Mouse (Mus musculus) hindbrain, embryonic 11.5 days (tissue): ENCODE measurements around the gene Tmem40. TPM values are rescaled to one million over a fixed set of nuclear protein-coding genes. Genes with fewer than 3 reads are reported as not detected.

Experiments
- ATAC-seq: fragments of 200-750 bp; cut with Nextera tagmentation; 2 replicates; pipeline ENCODE4 v1.8.0; 2017; ENCODE audit warnings: mild to moderate bottlenecking, moderate TSS enrichment, moderate library complexity; ENCODE audit not compliant: low FRiP score
- DNase-seq: peaks from one replicate; pipeline ENCODE4 v3.0.0-alpha.2; 2015; ENCODE audit warnings: low spot score
- H3K27ac ChIP-seq: fragments of 300-500 bp; sonication (generic); 2 replicates; pipeline ENCODE4 v1.5.1; 2014; ENCODE audit warnings: mild to moderate bottlenecking, low read depth, low read length
- H3K27me3 ChIP-seq: fragments of 300-500 bp; sonication (generic); 2 replicates; pipeline ENCODE4 v1.6.1; 2014; ENCODE audit warnings: mild to moderate bottlenecking, low read length, moderate library complexity, mixed read lengths; ENCODE audit not compliant: control insufficient read depth, insufficient read depth
- H3K36me3 ChIP-seq: fragments of 300-500 bp; sonication (generic); 2 replicates; pipeline ENCODE4 v1.6.1; 2014; ENCODE audit warnings: mild to moderate bottlenecking, low read length, moderate library complexity, mixed read lengths; ENCODE audit not compliant: control insufficient read depth, insufficient read depth
- H3K4me1 ChIP-seq: fragments of 300-500 bp; sonication (generic); replicated peaks from 2 replicates; pipeline ENCODE4 v1.6.1; 2014; ENCODE audit warnings: low read length, mixed read lengths; ENCODE audit not compliant: control insufficient read depth, insufficient read depth
- H3K4me2 ChIP-seq: fragments of 300-500 bp; sonication (generic); replicated peaks from 2 replicates; pipeline ENCODE4 v1.6.1; 2014; ENCODE audit warnings: mild to moderate bottlenecking, low read depth, low read length
- H3K4me3 ChIP-seq: fragments of 300-500 bp; sonication (generic); 2 replicates; pipeline ENCODE4 v1.5.1; 2014; ENCODE audit warnings: low read depth, low read length
- H3K9ac ChIP-seq: fragments of 300-500 bp; sonication (generic); 2 replicates; pipeline ENCODE4 v1.6.1; 2014; ENCODE audit warnings: low read depth, low read length
- H3K9me3 ChIP-seq: fragments of 300-500 bp; sonication (generic); 2 replicates; pipeline ENCODE4 v1.6.1; 2016; ENCODE audit warnings: low read length; ENCODE audit not compliant: control insufficient read depth
- WGBS: fragments of 180-500 bp; shearing (Covaris S2); extraction: QIAGEN DNeasy Blood & Tissue Kit; methylation state at CpG from one replicate; pipeline ENCODE4 v1.1.7; 2014; 5-methylcytosine and 5-hydroxymethylcytosine counted together
- polyA plus RNA-seq: library from polyadenylated mRNA; unstranded; fragments of >200 nt; fragmentation: Nextera tagmentation; extraction: Ambion mirVana; gene quantifications from 2 replicates; pipeline ENCODE4 v1.2.1, GENCODE M21; 2014

The Tmem40 gene
- polyA plus RNA-seq, 1 experiment from 2014 or later, result 1.9 TPM

DNA sequence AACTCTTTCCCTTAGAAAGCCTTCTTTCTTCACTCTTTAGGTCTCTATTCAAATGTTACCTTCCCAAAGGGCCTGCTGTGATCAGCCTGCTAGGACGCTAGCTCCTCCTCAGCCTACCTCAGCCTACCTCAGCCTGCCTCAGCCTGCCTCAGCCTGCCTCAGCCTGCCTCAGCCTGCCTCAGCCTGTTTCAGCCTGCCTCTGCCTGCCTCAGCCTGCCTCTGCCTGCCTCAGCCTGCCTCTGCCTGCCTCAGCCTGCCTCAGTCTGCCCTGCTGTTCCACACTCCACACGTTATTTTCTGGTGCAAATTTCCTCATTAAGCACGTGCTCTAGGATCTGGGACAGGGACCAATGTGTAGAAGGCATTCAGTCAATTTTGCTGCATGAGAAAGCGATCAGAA, 2.1 kb downstream of the Tmem40 start:
- H3K27me3 ChIP-seq, result no peaks in the 10 kb centered on the region
- no peak overlapping the region for H3K27ac ChIP-seq
- H3K4me2 ChIP-seq, result no peak overlapping the region
- 89% methylated on average over 4 of the region's 4 CpGs for WGBS
- no peaks in the 10 kb centered on the region for H3K36me3 ChIP-seq
- DNase-seq (no peak), ATAC-seq (no peak)
- peaks cover 9% of the 10 kb centered on the region; the same call in 1 of the 2 replicates for H3K4me1 ChIP-seq
- no peak overlapping the region for H3K9ac ChIP-seq
- H3K4me3 ChIP-seq, result no peak overlapping the region
- no peaks in the 10 kb centered on the region for H3K9me3 ChIP-seq

DNA sequence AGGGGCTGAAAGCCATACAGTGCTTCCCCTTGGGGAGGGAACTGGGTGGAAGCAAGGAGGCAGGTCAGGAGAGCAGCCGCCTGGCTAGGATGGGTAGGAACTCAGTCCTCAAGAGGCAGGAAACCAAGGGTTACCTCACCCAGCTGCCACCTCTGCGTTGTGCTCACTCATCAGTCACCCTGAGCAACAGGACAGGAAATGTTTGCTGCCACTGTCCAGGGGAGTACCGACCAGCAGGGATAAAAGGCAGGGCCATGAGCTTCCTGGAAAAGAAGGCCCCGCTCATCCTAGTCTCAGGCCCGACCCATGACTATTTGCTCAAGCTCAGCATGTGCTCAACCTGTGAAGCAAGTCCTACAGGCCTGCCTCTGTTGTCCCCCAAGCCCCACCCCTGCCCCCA, 2.7 kb downstream of the Tmem40 start:
- Histone ChIP-seq H3K27ac (no peak overlapping the region), H3K4me1 (peaks cover 9% of the 10 kb centered on the region; the same call in 1 of the 2 replicates)

DNA sequence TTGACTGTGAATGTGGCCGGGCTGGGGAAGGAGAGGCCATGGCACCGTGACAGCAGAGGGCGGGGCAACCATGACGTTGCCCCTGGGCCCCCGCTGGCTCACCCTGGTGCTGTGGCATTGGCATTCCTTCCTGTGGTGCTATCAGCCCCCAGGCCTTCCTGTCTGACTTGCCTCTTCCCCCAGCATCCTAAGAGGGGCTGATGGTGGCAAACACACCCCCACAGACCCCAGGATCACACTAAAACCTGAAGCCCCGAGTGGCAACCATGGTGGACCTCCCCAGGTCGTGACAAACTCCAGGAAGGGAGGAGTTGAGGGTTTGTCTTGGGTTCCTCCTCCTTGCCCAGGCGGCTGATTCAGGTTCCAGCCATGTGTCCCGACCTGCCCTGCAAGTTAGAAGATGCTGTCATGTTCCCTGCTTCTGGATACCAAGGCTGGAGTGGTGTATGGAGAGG, 3.2 kb downstream of the Tmem40 start:
- Histone ChIP-seq H3K4me2 (no peak overlapping the region), H3K9ac (no peak overlapping the region), H3K4me1 (peaks cover 8% of the 10 kb centered on the region; the same call in 1 of the 2 replicates), H3K36me3 (no peaks in the 10 kb centered on the region), H3K27ac (no peak overlapping the region), H3K27me3 (no peaks in the 10 kb centered on the region), H3K4me3 (no peak overlapping the region), H3K9me3 (no peaks in the 10 kb centered on the region)
- WGBS, result 72% methylated on average over 9 of the region's 9 CpGs
- DNase-seq (no peak), ATAC-seq (no peak)

More for the DNA sequence above, 2.7 kb downstream of the Tmem40 start:
- Histone ChIP-seq H3K27me3 (no peaks in the 10 kb centered on the region), H3K9me3 (no peaks in the 10 kb centered on the region), H3K4me3 (no peak overlapping the region), H3K36me3 (no peaks in the 10 kb centered on the region), H3K4me2 (no peak overlapping the region), H3K9ac (no peak overlapping the region)
- 72% methylated on average over 5 of the region's 5 CpGs for WGBS
- DNase-seq (no peak), ATAC-seq (no peak)

DNA sequence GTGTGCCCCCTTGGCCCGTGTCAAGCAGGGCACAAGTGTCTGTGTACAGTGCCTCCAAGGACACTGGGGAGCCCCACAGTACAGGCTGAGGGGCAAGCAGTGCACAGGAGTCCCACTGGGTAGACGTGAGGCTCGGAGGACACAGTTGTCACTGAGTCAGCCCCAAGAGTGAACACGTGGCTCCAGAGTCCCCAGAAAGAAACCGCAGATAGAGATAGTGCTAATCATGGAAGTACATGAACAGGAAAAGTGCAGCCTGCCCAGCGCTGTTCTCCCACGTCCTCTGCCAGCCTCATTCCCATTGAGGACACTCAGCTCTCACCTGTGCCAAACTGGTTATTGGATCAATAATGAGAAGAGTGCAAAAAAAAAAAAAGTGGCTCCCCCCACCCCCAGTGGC, 6.7 kb downstream of the Tmem40 start:
- H3K9me3 ChIP-seq, result no peaks in the 10 kb centered on the region
- no peaks in the 10 kb centered on the region for H3K27me3 ChIP-seq
- 81% methylated on average over 7 of the region's 7 CpGs for WGBS
- H3K4me1 ChIP-seq, result no peaks in the 10 kb centered on the region
- no peak overlapping the region for H3K9ac ChIP-seq
- no peak for ATAC-seq
- no peak for DNase-seq
- no peak overlapping the region for H3K27ac ChIP-seq
- no peaks in the 10 kb centered on the region for H3K36me3 ChIP-seq
- no peak overlapping the region for H3K4me2 ChIP-seq
- H3K4me3 ChIP-seq, result no peak overlapping the region

DNA sequence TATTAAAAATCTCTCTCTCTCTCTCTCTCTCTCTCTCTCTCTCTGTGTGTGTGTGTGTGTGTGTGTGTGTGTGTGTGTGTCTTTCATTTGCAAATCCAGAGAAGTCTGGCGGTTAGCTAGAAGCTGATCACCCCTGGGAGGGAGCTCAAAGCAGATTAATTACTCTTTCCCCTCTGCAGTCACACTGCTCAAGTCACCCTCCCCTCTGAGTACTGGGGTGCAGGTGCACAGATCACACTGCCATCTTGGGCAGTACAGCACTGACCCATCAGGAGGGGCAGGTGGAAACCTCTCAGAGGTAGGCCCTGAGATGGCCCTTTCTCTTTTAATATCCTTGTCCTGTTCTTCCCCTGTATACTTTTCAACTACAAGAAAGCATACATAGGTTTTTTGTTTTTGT, 15.9 kb downstream of the Tmem40 start:
- Histone ChIP-seq H3K36me3 (no peaks in the 10 kb centered on the region), H3K4me3 (no peak overlapping the region), H3K27me3 (no peaks in the 10 kb centered on the region), H3K27ac (no peak overlapping the region), H3K4me1 (no peaks in the 10 kb centered on the region), H3K4me2 (no peak overlapping the region), H3K9ac (no peak overlapping the region), H3K9me3 (no peaks in the 10 kb centered on the region)
- 28% methylated on average over 1 of the region's 1 CpGs for WGBS
- peak; percentile 64; the same call in 1 of the 2 replicates for ATAC-seq
- DNase-seq, result no peak

DNA sequence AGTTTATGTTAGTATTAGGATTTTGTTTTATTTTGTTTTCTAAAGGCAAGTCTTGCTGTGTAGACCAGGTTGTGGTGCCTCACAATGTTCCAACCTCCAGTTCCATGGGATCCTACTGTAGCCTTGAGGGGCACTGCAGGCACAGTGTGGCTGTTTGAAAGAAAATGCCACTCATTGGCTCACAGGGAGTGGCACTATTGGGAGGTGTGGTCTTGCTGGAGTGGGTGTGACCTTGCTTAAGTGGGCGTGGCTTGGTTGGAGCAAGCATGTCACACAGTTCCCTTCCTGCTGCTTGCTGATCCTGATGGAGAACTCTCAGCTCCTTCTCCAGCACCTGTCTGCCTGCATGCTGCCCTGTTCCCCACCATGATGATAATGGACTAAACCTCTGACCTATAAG, 18.6 kb downstream of the Tmem40 start:
- Histone ChIP-seq H3K4me2 (no peak overlapping the region), H3K4me3 (no peak overlapping the region), H3K4me1 (no peaks in the 10 kb centered on the region), H3K27ac (no peak overlapping the region), H3K27me3 (no peaks in the 10 kb centered on the region), H3K9me3 (no peaks in the 10 kb centered on the region), H3K36me3 (no peaks in the 10 kb centered on the region), H3K9ac (no peak overlapping the region)
- WGBS, result 21% methylated on average over 1 of the region's 1 CpGs
- ATAC-seq (peak; percentile 33; the same call in 1 of the 2 replicates), DNase-seq (no peak)

DNA sequence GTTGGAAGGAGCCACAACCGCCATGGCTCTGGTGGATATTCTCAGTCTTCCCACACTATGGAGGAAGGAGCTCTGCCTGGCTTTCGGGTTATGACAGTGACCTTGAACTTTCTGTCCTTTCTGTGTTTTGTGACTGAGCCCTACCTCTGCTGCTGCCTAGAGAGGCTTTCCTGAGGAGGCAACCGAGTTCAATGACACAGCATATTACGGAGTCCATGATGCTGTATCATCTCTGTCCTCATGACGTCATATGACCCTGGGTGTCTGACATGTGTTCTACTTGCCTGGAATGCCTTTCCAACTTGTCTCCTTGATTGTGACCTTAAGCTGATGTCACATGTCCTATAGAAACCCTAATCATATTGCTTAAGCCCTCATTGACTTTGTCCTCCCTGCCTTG, 23.2 kb downstream of the Tmem40 start:
- Histone ChIP-seq H3K27ac (no peak overlapping the region), H3K36me3 (no peaks in the 10 kb centered on the region), H3K4me1 (no peaks in the 10 kb centered on the region), H3K4me2 (no peak overlapping the region), H3K9me3 (no peaks in the 10 kb centered on the region), H3K4me3 (no peak overlapping the region), H3K9ac (no peak overlapping the region), H3K27me3 (no peaks in the 10 kb centered on the region)
- 95% methylated on average over 5 of the region's 5 CpGs for WGBS
- DNase-seq (no peak), ATAC-seq (no peak)

DNA sequence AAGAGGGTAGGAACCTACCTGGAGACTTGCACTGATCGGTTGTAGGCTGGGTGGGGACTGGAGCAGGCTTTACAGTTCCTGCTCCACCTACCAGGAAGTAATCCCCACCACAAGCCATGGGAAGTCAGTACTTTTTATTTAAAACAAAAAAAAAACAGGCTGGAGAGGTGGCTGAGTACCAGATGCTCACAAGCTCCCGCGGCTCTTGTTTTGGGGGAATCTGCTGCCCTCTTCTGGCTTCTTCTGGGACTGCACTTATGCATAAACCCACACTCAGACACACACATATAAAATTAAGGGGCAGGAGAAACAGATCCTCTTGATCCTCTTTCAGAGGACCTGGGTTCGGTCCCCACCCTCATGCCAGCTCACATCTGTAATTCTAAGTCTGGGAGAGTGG, 27.3 kb downstream of the Tmem40 start:
- H3K9ac ChIP-seq, result no peak overlapping the region
- no peaks in the 10 kb centered on the region; the same call in 1 of the 2 replicates for H3K4me1 ChIP-seq
- H3K4me3 ChIP-seq, result no peak overlapping the region
- H3K9me3 ChIP-seq, result no peaks in the 10 kb centered on the region
- no peaks in the 10 kb centered on the region for H3K36me3 ChIP-seq
- DNase-seq, result peak; percentile 36
- no peak for ATAC-seq
- no peak overlapping the region for H3K4me2 ChIP-seq
- H3K27ac ChIP-seq, result no peak overlapping the region
- 77% methylated on average over 4 of the region's 4 CpGs for WGBS
- no peaks in the 10 kb centered on the region for H3K27me3 ChIP-seq

DNA sequence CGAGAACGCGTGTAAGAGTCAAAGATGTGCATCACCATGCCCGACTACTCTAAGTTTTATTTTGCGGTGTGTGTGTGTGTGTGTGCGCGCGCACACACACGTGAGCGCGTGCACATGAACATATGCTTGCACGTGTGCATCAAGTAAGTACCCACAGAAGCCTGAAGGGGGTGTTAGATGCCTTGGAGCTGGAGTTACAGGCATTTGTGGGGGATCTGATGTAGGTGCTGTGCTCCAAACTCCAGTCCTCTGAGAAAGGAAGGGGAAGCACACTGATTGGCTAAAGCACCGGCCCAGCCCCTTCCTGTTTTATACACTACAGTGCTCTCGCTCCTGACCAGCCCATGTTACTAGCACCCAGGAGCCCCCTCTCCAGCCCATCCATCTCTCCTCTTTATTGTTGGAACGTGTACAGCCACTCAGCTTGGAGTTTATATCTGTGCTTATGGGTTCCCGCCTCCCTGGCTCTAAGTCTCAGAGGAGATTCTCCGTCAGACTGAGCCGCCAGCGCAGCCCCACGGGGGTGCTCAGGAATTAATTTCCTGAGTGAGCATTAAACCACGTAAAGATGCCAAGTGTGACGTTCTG, 29.8 kb downstream of the Tmem40 start:
- DNase-seq (no peak), ATAC-seq (no peak)
- Histone ChIP-seq H3K27ac (no peak overlapping the region), H3K27me3 (no peaks in the 10 kb centered on the region), H3K4me1 (no peaks in the 10 kb centered on the region; the same call in 1 of the 2 replicates), H3K9me3 (no peaks in the 10 kb centered on the region), H3K4me2 (no peak overlapping the region), H3K4me3 (no peak overlapping the region), H3K9ac (no peak overlapping the region), H3K36me3 (no peaks in the 10 kb centered on the region)
- 85% methylated on average over 22 of the region's 22 CpGs for WGBS
